Mouse (Mus musculus): ENCODE measurements at regions not wholly inside any gene's neighbourhood (a gene's known extent, or its start where the extent isn't known, plus 50 kb on each side); places are given as distances from the start of the nearest gene placed in this dataset.

- WGBS: 95% methylated on average over 4 of the region's 4 CpGs
- Histone ChIP-seq H3K4me3 (no peak overlapping the region), H3K36me3 (no peaks in the 10 kb centered on the region), H3K9me3 (no peaks in the 10 kb centered on the region), H3K4me2 (no peak overlapping the region), H3K4me1 (replicated peaks) (no peaks in the 10 kb centered on the region), H3K27ac (no peak overlapping the region), H3K27me3 (no peaks in the 10 kb centered on the region), H3K9ac (no peak overlapping the region)
- no peak for ATAC-seq (ENCODE audit: low FRiP score)
Observed at GRCm38 (mm10) chr1:177573781-177574180, 131.6 kb downstream of the Zbtb18 start.

- Histone ChIP-seq H3K36me3 (no peaks in the 10 kb centered on the region), H3K27ac (no peak overlapping the region), H3K9ac (no peak overlapping the region), H3K27me3 (no peaks in the 10 kb centered on the region), H3K4me2 (no peak overlapping the region), H3K4me1 (replicated peaks) (no peaks in the 10 kb centered on the region), H3K9me3 (no peaks in the 10 kb centered on the region), H3K4me3 (no peak overlapping the region)
- 84% methylated on average over 7 of the region's 7 CpGs for WGBS
- ATAC-seq (ENCODE audit: low FRiP score): no peak
Observed at GRCm38 (mm10) chr1:177574312-177574711, 132.2 kb downstream of the Zbtb18 start.

- Histone ChIP-seq H3K27ac (no peak overlapping the region), H3K4me2 (no peak overlapping the region), H3K9ac (no peak overlapping the region), H3K4me3 (no peak overlapping the region), H3K36me3 (no peaks in the 10 kb centered on the region; the same call in 1 of the 2 replicates), H3K27me3 (no peaks in the 10 kb centered on the region), H3K9me3 (peaks cover 14% of the 10 kb centered on the region), H3K4me1 (replicated peaks) (no peaks in the 10 kb centered on the region)
- no peak for ATAC-seq (ENCODE audit: low FRiP score)
- 65% methylated on average over 5 of the region's 5 CpGs for WGBS
Observed at GRCm38 (mm10) chr1:177584302-177584886, 142.2 kb downstream of the Zbtb18 start.

- Histone ChIP-seq H3K9me3 (peaks cover 14% of the 10 kb centered on the region), H3K4me3 (no peak overlapping the region), H3K4me2 (no peak overlapping the region), H3K9ac (no peak overlapping the region), H3K36me3 (no peaks in the 10 kb centered on the region; the same call in 1 of the 2 replicates), H3K27me3 (no peaks in the 10 kb centered on the region), H3K27ac (no peak overlapping the region), H3K4me1 (replicated peaks) (no peaks in the 10 kb centered on the region)
- no peak for ATAC-seq (ENCODE audit: low FRiP score)
- 84% methylated on average over 2 of the region's 2 CpGs for WGBS
Observed at GRCm38 (mm10) chr1:177585320-177585719, 143.2 kb downstream of the Zbtb18 start.

GRCm38 (mm10) chr1:177589034-177589433 lies 140.6 kb upstream of the 1700016C15Rik start:
- H3K27me3 ChIP-seq: no peaks in the 10 kb centered on the region
- WGBS: 87% methylated on average over 7 of the region's 7 CpGs

GRCm38 (mm10) chr1:177589656-177590055 lies 140.0 kb upstream of the 1700016C15Rik start:
- H3K27ac ChIP-seq: no peak overlapping the region
- no peaks in the 10 kb centered on the region for H3K9me3 ChIP-seq
- no peak overlapping the region for H3K9ac ChIP-seq
- H3K4me2 ChIP-seq: no peak overlapping the region
- no peaks in the 10 kb centered on the region for H3K36me3 ChIP-seq
- no peaks in the 10 kb centered on the region for H3K27me3 ChIP-seq
- ATAC-seq (ENCODE audit: low FRiP score): no peak
- H3K4me3 ChIP-seq: no peak overlapping the region
- 88% methylated on average over 4 of the region's 4 CpGs for WGBS
- no peaks in the 10 kb centered on the region for H3K4me1 ChIP-seq (replicated peaks)

More at GRCm38 (mm10) chr1:177589034-177589433, 140.6 kb upstream of the 1700016C15Rik start:
- Histone ChIP-seq H3K4me2 (no peak overlapping the region), H3K4me3 (no peak overlapping the region), H3K27ac (no peak overlapping the region), H3K9ac (no peak overlapping the region), H3K36me3 (no peaks in the 10 kb centered on the region), H3K4me1 (replicated peaks) (no peaks in the 10 kb centered on the region), H3K9me3 (no peaks in the 10 kb centered on the region)
- no peak for ATAC-seq (ENCODE audit: low FRiP score)

- no peak for ATAC-seq (ENCODE audit: low FRiP score)
- Histone ChIP-seq H3K9ac (no peak overlapping the region), H3K36me3 (no peaks in the 10 kb centered on the region), H3K9me3 (no peaks in the 10 kb centered on the region), H3K4me2 (no peak overlapping the region), H3K27me3 (no peaks in the 10 kb centered on the region), H3K4me1 (replicated peaks) (no peaks in the 10 kb centered on the region), H3K27ac (no peak overlapping the region), H3K4me3 (no peak overlapping the region)
- WGBS: 95% methylated on average over 3 of the region's 3 CpGs
Observed at GRCm38 (mm10) chr1:177591742-177592141, 137.9 kb upstream of the 1700016C15Rik start.

- H3K36me3 ChIP-seq: no peaks in the 10 kb centered on the region
- no peak overlapping the region for H3K9ac ChIP-seq
- H3K27me3 ChIP-seq: no peaks in the 10 kb centered on the region
- H3K4me2 ChIP-seq: no peak overlapping the region
- H3K9me3 ChIP-seq: no peaks in the 10 kb centered on the region
- no peak for ATAC-seq (ENCODE audit: low FRiP score)
- H3K27ac ChIP-seq: no peak overlapping the region
- no peaks in the 10 kb centered on the region for H3K4me1 ChIP-seq (replicated peaks)
- WGBS: 91% methylated on average over 9 of the region's 9 CpGs
- no peak overlapping the region for H3K4me3 ChIP-seq
Observed at GRCm38 (mm10) chr1:177592337-177592736, 137.3 kb upstream of the 1700016C15Rik start.

- Histone ChIP-seq H3K27ac (no peak overlapping the region), H3K9me3 (no peaks in the 10 kb centered on the region), H3K4me3 (no peak overlapping the region), H3K27me3 (no peaks in the 10 kb centered on the region), H3K9ac (no peak overlapping the region), H3K4me1 (replicated peaks) (no peaks in the 10 kb centered on the region), H3K4me2 (no peak overlapping the region), H3K36me3 (no peaks in the 10 kb centered on the region)
- ATAC-seq (ENCODE audit: low FRiP score): no peak
- 81% methylated on average over 13 of the region's 13 CpGs for WGBS
Observed at GRCm38 (mm10) chr1:177594341-177594740, 135.3 kb upstream of the 1700016C15Rik start.

- no peaks in the 10 kb centered on the region for H3K4me1 ChIP-seq (replicated peaks)
- no peaks in the 10 kb centered on the region; the same call in 1 of the 2 replicates for H3K9me3 ChIP-seq
- no peaks in the 10 kb centered on the region for H3K36me3 ChIP-seq
- WGBS: 79% methylated on average over 7 of the region's 7 CpGs
- no peak for ATAC-seq (ENCODE audit: low FRiP score)
- no peak overlapping the region for H3K27ac ChIP-seq
- no peaks in the 10 kb centered on the region for H3K27me3 ChIP-seq
- H3K4me3 ChIP-seq: no peak overlapping the region
- no peak overlapping the region for H3K4me2 ChIP-seq
- no peak overlapping the region for H3K9ac ChIP-seq
Observed at GRCm38 (mm10) chr1:177595326-177595914, 134.2 kb upstream of the 1700016C15Rik start.

- no peak for ATAC-seq (ENCODE audit: low FRiP score)
Observed at GRCm38 (mm10) chr1:177597036-177597435, 132.6 kb upstream of the 1700016C15Rik start.

GRCm38 (mm10) chr1:177605353-177605969 lies 124.2 kb upstream of the 1700016C15Rik start:
- Histone ChIP-seq H3K27me3 (no peaks in the 10 kb centered on the region), H3K4me2 (no peak overlapping the region), H3K27ac (no peak overlapping the region), H3K36me3 (no peaks in the 10 kb centered on the region), H3K9me3 (no peaks in the 10 kb centered on the region), H3K4me3 (no peak overlapping the region), H3K9ac (no peak overlapping the region), H3K4me1 (replicated peaks) (peaks cover 10% of the 10 kb centered on the region; the same call in 1 of the 2 replicates)
- WGBS: 12% methylated on average over 6 of the region's 6 CpGs
- ATAC-seq (ENCODE audit: low FRiP score): no peak

More at GRCm38 (mm10) chr1:177597036-177597435, 132.6 kb upstream of the 1700016C15Rik start:
- 78% methylated on average over 4 of the region's 4 CpGs for WGBS
- no peak overlapping the region for H3K9ac ChIP-seq
- no peaks in the 10 kb centered on the region for H3K27me3 ChIP-seq
- no peaks in the 10 kb centered on the region for H3K36me3 ChIP-seq
- no peaks in the 10 kb centered on the region; the same call in 1 of the 2 replicates for H3K9me3 ChIP-seq
- no peaks in the 10 kb centered on the region for H3K4me1 ChIP-seq (replicated peaks)
- no peak overlapping the region for H3K27ac ChIP-seq
- H3K4me2 ChIP-seq: no peak overlapping the region
- no peak overlapping the region for H3K4me3 ChIP-seq

- no peak overlapping the region for H3K4me3 ChIP-seq
- H3K4me2 ChIP-seq: no peak overlapping the region
- ATAC-seq (ENCODE audit: low FRiP score): no peak
- WGBS: 68% methylated on average over 2 of the region's 2 CpGs
- no peaks in the 10 kb centered on the region for H3K9me3 ChIP-seq
- H3K27ac ChIP-seq: no peak overlapping the region
- no peak overlapping the region for H3K9ac ChIP-seq
- H3K36me3 ChIP-seq: no peaks in the 10 kb centered on the region
- no peaks in the 10 kb centered on the region for H3K27me3 ChIP-seq
- H3K4me1 ChIP-seq (replicated peaks): peaks cover 14% of the 10 kb centered on the region; the same call in 1 of the 2 replicates
Observed at GRCm38 (mm10) chr1:177607565-177607964, 122.0 kb upstream of the 1700016C15Rik start.
